Mouse (Mus musculus) mature B cell (primary cell): ENCODE measurements around the gene Snip1.

Experiments used
- in situ Hi-C: fragments of 300-500 bp; cut with MboI; formaldehyde crosslinking; loops from 2 replicates; pipeline ENCODE4 v1.14.3; 2019

The Snip1 gene

DNA sequence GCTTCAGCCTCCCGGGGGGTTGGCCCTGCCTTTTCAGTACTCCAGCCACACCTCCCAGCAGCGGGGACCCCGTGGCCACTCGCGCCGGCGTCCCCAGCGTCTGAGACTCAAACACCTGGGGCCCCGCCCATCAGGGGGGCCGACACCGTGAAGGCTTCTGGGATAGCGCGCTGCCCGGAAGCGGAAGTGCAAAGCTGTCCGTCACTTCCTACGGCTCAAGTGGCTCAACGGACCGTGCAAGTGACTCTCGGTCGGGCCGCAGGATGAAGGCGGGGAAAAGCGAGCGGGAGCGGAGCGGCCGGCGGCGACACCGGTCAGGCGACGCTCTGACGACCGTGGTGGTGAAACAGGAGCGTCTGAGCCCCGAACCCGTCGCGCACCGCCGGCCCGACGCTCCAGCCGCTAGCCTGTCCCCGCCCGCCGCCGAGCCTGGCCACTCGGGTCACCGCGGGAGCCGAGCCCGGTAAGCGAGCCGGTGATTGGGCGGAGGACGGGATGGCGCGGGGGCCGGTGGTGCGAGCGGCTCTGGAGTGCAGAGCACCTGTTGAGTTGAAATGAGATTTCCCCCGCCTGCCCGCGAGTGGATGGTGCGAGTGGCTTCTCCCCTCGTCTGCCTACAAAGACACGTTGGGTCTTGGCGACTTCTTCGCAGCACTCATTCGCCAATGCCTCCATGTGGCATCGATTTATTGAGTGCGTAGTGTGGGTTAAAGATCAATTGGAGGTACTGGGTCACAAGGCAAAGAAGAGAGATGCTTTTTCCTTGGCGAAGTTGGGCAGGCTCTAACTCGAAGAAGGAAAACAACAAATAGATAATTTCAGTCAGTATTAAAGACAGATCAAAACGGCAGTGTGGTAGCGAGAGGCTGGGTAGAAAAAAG lies at the start of gene Snip1:
Gene Snip1 (plus strand): TSS at position 183 of the 881 bp plus-strand sequence.
- in situ Hi-C loops: loop anchor here (25.0 kb wide), 1 partner anchor 129 kb away; the partner anchor contains the start of genes 9930104L06Rik and Cdca8

DNA sequence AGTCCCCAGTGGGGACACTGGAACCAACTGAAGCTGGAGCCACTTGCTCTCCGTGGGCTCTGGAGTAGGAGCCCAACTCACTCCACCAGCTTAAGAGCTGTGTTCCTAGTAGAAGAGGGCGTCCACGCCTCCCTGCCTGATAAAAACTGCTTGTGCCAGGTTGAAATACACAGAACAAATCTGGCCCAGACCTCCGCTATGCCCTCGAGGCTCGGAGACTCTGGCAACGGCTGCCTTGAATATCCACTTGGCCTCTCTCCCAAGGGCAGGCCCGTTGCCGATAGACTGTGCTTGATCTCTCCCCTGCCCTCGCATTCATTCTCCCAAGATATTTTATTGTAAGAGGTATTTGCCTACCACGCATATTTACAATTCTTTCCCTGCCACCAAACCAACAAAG lies 49.0 kb upstream of the Snip1 start:
- in situ Hi-C loops: no loop called here

DNA sequence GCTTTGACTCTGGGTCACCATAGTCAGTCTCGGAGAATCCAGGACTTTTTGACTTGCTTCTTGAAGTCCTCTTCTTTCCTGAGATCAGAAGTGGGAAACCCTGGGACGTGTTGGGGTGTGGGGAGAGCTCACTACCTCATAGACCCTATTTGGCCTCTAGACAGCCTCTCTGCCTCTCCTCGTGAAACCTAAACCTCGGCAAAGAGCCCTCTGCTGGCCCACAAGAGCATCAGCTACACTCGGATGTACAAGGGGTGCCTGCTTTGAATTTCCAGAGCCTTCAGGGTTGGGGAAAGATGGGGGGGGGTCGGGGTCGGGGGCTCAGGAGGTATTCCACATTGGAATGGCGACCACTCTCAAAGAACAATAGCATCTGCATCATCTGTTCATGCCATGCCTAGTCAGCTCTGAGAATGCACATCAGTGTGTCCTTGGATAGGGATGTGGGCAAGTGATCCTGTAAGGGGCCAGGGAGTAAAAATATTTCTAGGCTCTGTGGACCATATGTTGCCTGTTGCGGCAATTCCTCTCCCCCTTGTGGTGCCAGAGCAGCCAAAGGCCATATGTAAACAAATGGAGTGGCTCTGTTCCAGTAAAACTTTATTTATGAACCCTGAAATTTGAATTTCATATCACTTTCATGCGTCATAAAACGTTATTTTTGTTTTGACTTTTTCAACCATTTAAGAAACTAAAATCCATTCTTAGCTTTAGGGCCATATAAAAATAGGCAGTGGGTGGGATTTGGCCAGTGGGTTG lies 45.5 kb upstream of the Snip1 start:
- in situ Hi-C loops: no loop called here

DNA sequence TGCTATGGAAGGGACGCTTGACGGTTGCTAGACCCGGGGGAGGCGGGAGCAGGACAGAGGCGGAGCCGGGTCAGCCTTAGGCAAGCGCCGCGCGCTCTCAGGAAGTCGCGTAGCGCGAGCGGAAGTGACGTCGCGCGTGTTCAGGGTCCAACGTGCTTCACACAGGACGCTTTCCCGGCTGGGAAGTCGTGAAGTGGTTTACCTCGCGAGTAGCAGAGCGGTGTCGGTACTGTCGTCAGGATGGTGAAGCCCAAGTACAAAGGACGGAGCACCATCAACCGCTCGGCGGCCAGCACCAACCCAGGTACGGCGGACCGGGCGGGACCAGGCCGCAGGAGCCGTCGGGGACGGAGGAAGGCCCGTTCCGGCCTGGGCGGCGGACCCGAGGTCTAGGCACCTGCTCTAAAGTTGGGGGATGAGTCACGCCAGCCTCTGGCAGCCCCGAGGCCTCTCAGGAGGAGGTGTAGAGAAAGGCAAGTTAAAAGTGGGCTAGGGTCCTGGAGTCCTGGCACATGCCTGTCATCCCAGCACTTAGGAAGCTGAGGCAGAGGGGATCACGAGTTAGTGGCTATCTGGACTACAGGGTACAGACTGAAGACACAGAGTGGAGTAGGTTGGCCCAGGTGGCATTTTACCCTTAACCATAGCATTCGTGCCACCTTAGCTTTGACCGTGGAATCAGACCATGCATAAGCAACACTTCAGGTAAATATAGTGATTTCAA lies 36.4 kb upstream of the Snip1 start:
- in situ Hi-C loops: no loop called here

DNA sequence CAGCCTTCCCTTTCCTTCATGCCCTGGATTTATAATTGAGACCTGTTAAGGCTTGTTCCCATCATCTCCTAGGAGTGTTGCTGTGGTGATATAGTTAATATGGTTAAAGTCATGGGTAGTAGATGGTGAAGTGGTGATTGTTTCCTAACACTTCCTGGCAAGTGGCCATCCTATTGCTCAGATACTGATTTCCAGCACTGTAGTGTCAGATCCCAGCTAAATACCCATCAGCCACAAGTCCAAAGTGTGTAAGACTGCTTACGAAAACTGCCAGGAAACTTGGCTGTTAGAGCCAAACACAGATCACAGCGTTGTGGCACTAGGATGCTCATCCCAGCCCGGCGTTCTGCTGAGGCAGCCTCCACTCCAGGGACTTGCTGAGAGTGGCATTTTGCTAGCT lies 32.1 kb upstream of the Snip1 start:
- in situ Hi-C loops: no loop called here

DNA sequence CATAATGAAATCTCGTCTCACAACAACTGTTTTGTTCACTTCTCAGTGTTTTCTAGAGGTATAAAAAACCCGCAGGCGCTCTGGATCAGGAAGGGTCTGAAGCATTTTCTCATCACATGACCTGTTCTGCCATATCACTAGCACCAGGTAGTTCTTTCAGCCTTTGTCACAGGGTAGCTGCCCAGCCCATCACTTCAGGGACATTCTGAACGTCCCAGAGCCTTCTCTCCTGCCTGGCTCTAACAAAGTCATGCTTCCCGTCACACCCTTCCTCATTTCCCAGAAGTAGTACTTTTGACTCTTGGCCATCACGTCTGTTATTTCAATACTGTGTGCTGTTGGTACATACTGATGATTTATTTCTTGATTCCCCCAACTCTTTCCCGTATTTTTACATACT lies 22.0 kb upstream of the Snip1 start:
- in situ Hi-C loops: no loop called here

DNA sequence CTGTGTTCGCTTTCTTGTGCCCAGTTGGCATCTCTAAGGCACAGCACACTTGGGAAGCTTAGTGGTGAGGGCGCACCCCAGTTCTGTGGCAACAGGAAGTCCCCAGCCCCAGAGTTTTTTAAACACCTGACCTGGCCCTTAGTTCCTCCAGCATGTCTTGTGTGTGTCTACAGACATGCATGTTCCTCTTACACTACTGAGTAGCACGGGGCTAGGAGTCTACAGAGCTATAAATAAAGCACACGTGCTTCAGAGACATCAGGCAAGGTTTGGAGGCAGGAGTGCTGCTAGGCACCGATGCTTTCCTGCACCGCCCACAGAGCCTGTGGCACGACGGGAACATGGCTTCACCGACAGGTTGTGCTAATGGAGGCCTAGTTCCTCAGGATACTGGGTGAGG lies 11.1 kb upstream of the Snip1 start:
- in situ Hi-C loops: loop anchor here (25.0 kb wide), 1 partner anchor 118 kb away; the partner anchor contains the start of genes 9930104L06Rik and Cdca8

DNA sequence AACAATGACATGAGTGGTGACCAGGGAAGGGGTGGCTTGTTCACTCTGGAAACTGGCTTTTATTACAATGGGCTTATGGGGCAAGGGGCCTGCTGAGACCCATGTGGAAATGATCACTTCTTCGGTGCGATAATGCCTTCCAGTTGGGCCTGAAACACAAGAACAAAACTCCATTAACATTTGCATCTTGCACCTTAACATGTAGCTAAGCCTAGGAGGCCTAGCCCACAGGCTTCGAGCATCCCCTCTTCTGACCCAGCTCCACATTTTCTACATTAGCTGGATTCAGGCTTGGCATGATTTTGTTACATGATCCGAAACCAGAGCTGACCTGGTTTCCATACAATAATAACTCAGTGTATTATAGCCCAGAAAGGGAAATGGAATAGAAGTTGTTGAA lies 10.0 kb upstream of the Snip1 start:
- in situ Hi-C loops: loop anchor here (25.0 kb wide), 1 partner anchor 119 kb away; the partner anchor contains the start of genes 9930104L06Rik and Cdca8

DNA sequence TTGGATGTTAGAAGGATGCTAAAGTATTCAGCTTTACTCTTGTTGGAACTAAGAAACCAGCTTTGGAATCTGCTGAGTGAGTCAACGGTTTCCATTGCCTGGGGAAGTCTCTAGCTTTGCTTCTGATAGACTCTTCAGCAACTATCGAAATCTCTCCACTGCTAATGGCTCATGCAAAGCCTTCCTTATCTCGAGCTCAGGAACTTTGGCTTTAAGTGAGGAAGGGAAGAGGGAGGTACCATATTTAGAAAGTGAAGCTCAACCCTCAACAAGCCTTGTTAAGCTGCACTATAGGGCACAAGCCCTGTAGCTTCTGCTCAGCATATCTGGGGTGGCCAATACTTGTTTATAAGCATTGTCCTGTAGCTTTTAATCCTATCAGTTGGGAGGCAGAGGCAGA lies 9.2 kb upstream of the Snip1 start:
- in situ Hi-C loops: loop anchor here (25.0 kb wide), 1 partner anchor 120 kb away; the partner anchor contains the start of genes 9930104L06Rik and Cdca8

DNA sequence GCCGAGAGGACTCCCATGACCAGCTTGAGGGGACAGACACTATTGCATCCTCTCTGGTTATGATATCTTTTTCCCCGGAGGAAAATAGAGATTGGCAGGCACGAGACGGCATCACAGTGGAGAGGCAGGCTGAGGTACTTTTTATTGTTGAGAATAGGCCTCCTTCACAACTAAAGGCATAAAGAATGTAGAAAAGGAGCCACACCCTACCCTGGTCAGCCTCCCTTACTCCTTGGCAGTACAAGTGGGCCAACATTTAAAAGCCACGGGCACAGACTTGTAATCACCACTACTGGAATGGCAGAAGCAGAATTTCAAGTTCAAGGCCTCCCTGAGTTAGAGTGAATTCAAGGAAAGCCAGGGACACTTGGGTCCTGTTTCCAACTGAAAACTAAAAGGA lies 8.4 kb upstream of the Snip1 start:
- in situ Hi-C loops: loop anchor here (25.0 kb wide), 1 partner anchor 121 kb away; the partner anchor contains the start of genes 9930104L06Rik and Cdca8

DNA sequence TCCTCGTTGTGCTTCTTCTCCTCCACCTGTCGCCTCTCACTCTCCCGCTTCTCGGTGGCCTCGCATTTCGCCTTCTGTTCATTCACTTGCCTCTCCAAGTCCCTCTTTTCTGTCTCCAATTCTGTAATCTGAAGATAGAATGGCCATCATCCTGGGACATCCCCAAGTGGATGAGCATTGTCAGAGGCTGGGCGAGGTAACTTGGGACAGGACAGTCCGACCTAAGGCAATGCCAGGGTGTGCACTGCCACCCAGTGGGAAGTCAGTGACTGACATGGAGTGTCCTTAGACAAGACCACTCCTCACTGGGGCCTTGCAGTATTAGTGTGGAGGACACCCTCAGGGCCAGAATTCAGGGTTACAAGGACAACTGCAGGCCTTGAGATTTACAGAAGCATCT lies 7.4 kb upstream of the Snip1 start:
- in situ Hi-C loops: loop anchor here (25.0 kb wide), 1 partner anchor 122 kb away; the partner anchor contains the start of genes 9930104L06Rik and Cdca8

DNA sequence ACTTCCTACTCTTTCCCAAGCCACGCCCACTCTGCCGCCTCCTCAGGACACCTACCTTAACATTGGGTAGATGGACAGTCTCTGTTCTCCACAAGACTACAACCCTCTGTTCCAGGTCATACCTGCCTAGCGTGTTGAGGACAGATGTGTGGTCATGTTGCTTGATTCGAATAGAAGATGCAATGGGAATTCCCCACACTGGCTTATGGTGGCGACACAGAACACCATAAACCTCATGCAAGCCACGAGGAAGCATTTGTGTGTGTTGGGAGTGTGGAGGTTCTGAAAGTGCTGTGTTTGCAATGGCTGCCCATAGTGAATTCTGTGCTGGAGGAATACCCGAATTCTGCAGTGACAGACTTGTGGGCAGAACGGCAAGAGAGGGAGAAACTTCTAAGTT lies 2.6 kb upstream of the Snip1 start:
- in situ Hi-C loops: loop anchor here (25.0 kb wide), 1 partner anchor 127 kb away; the partner anchor contains the start of genes 9930104L06Rik and Cdca8

DNA sequence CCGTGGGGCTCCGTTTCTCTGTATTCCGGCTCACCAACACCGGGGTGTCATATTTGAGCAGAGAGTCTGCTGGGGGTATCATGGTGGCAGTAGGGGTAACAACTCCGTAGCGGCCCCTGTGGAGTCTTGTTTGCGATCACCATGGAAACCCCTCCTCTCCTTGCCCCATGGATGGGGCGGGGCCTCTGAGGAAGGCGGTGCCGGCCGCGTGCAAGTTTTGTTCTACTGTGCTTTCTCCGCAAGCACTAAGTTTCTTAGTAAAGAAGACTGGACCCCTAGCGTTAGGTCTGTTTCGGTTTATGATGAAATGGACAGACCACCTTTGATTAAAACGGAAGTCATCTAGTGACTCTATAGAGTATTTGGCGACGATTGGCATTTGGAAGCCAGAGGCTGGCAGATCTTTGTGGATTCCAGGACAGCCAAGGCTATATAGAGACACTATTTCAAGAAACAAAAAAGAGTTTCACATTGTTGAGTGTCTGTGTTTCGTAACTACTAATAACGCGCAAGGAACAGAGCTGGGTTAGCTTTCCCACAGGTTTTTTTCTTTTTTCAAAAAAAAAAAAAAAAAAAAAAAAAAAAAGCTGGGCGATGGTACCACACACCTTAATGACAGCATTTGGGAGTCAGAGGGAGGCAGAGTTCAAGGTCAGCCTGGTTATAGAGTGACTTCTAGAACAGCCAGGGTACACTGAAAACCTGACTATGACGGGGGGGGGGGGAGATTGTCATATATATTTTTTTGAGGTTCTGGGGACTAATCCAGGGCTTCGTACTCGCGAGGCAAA lies 760 bp upstream of the Snip1 start, which contains the start of gene Dnali1:
Gene Dnali1 (minus strand): TSS at position 187 of the 791 bp plus-strand sequence.
- in situ Hi-C loops: loop anchor here (25.0 kb wide), 1 partner anchor 128 kb away; the partner anchor contains the start of genes 9930104L06Rik and Cdca8

DNA sequence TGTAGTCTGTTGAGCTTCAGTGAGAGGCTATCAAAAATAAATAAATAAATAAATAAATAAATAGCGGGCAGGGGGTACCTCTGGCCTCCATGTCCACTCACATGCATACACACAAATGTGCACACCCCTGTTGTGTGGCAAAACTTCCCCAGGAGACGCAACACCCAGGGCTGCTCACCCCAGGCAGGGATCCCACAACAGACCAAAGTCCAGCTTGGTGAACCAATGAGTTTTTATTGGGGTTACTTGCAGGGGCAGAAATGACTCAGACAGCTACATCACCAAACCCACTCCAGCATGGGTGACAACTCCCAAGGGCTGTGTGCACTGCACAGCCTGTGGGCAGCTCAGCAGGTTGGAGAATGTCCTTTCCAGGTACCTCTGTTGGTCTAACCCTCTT lies 11.2 kb downstream of the Snip1 start:
- in situ Hi-C loops: no loop called here

DNA sequence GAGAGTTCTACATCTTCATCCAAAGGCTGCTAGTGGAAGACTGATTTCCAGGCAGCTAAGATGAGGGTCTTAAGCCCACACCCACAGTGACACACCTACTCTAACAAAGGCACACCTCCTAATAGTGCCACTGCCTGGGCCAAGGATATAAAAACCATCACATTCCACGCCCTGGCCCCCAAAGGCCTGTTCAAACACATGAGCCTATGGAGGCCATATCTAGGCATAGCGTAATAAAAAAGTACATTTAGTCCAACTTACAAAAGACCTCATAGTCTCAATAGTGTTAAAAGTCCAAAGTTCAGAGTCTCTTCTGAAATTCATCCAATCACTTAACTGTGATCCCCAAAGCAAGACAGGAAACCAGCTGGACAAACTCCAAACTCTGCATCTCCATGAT lies 12.2 kb downstream of the Snip1 start:
- in situ Hi-C loops: no loop called here

DNA sequence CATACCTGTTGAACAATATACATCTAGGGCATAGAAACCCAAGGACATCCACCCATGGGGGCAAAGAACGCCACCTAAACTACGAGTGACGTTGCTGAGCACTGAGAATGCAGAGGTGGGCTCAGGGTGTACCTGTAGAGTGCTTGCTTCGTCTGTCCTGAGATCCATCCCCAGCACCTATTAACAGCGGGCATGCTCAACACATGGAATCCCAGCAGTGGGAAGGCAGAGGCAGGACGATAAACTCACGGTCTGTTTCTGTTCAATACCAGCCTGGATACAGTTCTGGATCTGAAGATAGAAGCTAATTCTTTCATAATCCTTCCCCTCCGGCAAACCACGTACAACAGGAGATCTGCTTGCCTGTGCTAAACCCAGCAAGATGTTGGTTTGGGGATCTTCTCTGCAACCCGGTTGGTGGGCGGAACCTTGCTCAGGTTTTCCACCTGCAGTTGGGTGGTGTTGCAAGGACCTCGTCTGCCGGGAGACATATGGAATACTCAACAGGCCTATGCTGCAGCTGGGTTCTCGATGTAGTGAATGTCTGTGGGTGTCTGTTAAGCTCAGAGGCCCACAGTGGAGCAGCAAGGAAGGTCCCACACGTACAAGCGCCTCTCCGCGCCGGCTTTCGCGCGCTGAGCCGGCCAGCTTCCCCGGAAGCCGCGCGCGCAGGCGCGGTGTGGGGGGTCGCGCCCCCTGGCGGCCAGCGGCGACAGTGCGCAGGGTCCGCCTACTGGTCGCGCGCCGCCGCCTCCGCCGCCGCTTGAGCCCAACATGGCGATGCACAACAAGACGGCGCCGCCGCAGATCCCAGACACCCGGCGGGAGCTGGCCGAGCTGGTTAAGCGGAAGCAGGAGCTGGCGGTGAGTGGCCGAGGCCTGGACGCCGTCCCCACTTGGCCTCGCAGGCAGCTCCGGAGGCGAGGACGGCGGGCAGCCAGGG lies 18.2 kb downstream of the Snip1 start, which contains the start of gene Meaf6:
Gene Meaf6 (plus strand): TSS at position 732 of the 943 bp plus-strand sequence.
- in situ Hi-C loops: no loop called here

DNA sequence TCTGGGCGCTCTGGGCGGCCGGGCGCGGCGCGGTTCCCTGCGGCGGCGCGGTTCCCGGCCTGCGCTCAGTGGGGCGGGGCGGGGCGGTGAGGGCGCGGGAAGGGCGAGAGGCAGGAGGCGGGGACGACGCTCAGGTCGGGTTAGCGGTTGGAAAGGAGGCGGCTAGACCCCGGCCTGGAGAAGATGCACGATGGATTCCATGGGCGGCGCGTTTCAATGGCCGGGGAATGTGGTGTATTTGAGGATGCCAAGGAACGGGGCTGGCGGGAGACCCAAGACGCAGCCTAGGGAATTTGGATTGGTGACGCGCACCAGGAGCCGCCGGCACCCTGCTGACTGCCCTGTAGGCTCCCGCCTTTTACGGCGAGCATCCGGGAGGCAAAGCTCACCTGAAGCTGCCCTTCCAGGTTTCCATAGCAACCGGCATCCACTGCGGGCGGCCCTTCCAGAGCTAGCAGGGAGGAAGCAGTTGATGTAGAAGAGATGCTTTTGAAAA lies 18.9 kb downstream of the Snip1 start:
- in situ Hi-C loops: no loop called here

DNA sequence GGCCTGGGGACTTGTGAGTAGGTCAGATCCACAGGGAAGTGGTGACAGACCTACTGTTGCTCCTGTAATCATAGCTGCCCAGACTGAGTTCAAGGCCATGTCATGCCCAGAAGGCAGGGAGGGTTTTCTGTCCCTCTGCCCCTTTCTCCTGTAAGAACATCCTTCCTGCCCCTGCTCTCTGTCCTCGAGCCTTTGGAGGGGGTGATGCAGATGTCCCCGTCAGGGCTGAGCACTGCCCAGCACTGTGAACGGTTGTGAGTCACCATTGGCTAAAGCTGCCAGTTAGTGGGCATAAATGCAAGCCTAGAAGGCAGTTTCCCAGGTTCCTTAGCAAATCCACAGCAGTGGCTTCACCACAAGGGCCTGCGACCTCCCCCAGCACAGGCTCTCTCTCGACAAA lies 26.6 kb downstream of the Snip1 start:
- in situ Hi-C loops: no loop called here

DNA sequence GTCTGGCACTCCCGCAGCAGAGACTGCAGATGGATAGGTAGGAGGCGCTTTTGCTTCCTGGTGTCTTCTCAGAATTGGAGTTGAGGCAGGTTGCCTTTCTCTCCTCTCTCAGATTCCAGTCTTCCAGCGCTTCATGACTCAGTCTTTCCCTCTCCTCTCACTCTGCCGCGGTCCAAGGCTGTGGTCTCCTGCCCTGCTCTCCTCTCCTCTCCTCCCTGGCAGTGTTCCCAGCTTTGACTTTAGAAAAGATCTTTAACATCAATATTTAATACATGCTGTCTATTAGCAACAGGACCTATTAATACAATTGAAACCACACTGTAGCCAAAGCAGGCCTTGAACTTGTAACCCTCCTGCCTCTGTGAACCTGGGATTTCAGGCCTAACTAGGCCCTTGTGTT lies 29.6 kb downstream of the Snip1 start:
- in situ Hi-C loops: no loop called here
